Mouse (Mus musculus) urinary bladder, postnatal 36 days (tissue): ENCODE data around the gene Dbx2.

ENCODE experiments used
- DNase-seq, 2 experiments: peaks; one replicate each; pipeline ENCODE4 v3.0.0; 2022; ENCODE audit warnings: low spot score in 2 of 2, mixed read lengths in 1 of 2

Dbx2 gene

GRCm38 (mm10) chr15:95624396-95624795, 31.4 kb downstream of the Dbx2 start:
- no peak for DNase-seq

- no peak for DNase-seq
Measured at GRCm38 (mm10) chr15:95622797-95623196, 33.0 kb downstream of the Dbx2 start.

GRCm38 (mm10) chr15:95612600-95612999, 43.2 kb downstream of the Dbx2 start:
- DNase-seq = no peak

- DNase-seq = no peak
Measured at GRCm38 (mm10) chr15:95601179-95601578, 54.6 kb downstream of the Dbx2 start.

GRCm38 (mm10) chr15:95598630-95599029, 57.1 kb downstream of the Dbx2 start:
- no peak for DNase-seq

GRCm38 (mm10) chr15:95586906-95587305, 68.9 kb downstream of the Dbx2 start:
- DNase-seq = no peak

- DNase-seq = no peak
Measured at GRCm38 (mm10) chr15:95584891-95585290, 70.9 kb downstream of the Dbx2 start.

GRCm38 (mm10) chr15:95574661-95575060, 81.1 kb downstream of the Dbx2 start:
- peak; percentile 17 to 18 for DNase-seq
